Mouse (Mus musculus): Measurements from ENCODE around the gene Rxfp3.

- no peak for TF ChIP-seq CTCF (conservative IDR thresholded peaks at IDR 0.05; ENCODE audit: insufficient read depth, insufficient read length, low read depth, low read length)
- no peak for TF ChIP-seq POLR2A (IDR thresholded peaks at IDR 0.05; ENCODE audit: low read depth, low read length)
Measured at GRCm38 (mm10) chr15:11054440-11055080, 16.8 kb upstream of the Rxfp3 start.
